Mouse (Mus musculus) megakaryocyte, embryonic 14.5 days (primary cell): ENCODE results near the gene Rbfox2.

Experiments used
- FLI1 ChIP-seq: IDR thresholded peaks from 2 replicates; pipeline ENCODE4 v1.6.1; 2012; ENCODE audit warnings: low read length, inconsistent platforms, mixed read lengths
- GATA1 ChIP-seq: IDR thresholded peaks from 3 replicates; pipeline ENCODE4 v1.6.1; 2012; ENCODE audit warnings: mixed read lengths, low read length, inconsistent platforms, borderline replicate concordance

DNA sequence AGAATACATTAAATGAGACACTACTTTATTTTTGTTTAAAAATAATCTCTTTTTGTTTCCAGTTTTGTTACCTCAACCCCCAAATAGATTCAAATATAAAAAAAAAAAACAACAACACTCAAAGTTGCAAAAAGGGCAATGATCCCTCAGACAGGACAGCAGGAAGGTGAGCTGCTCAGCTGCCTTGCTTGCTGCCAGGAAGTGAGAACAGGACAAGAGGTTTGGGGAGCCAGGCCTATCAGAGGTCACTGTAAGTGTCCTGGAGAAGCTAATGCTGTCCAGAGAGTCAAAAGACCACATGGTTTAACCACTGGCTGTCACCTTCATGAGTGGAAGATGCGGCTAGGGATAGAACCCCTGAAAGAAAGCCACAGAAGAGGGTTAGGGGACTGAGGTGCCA, 161.8 kb downstream of the Rbfox2 start:
- TF ChIP-seq GATA1, result no peak
- no peak for TF ChIP-seq FLI1
